Mouse (Mus musculus) Patski (cell line): ENCODE results near the gene Nrxn1. TPM values are rescaled to one million over a fixed set of nuclear protein-coding genes. Genes with fewer than 3 reads are reported as not detected.
A peak's percentile ranks its signal among the peaks of the same experiment; 100 is the strongest.

ENCODE experiments used
- ATAC-seq: fragments of 100-300 bp; one replicate; pipeline ENCODE4 v1.8.0; 2021
- CTCF ChIA-PET: fragments of 350-600 bp; sonication (Branson Sonifier 250); formaldehyde crosslinking; loops from one replicate; lab custom pipeline; 2022; ENCODE audit warnings: inconsistent platforms; lab: Charles Lee
- POLR2A ChIA-PET: fragments of 350-600 bp; sonication (Branson Sonifier 250); formaldehyde crosslinking; loops from one replicate; lab custom pipeline; 2022; ENCODE audit warnings: antibody characterized with exemption, inconsistent platforms; lab: Charles Lee
- DNase-seq: peaks from one replicate; pipeline ENCODE4 v3.0.0-alpha.2; 2011; ENCODE audit warnings: low read depth, low spot score
- H3K27me3 ChIP-seq: fragments of 371-371 bp; one replicate; pipeline ENCODE4 v1.5.1; 2021
- CTCF ChIP-seq: fragments of 100-300 bp; IDR thresholded peaks from one replicate; pipeline ENCODE4 v1.5.1; 2021
- in situ Hi-C: fragments of 300-500 bp; cut with MboI; formaldehyde crosslinking; loops from 3 replicates; pipeline ENCODE4 v1.11.1; 2018; ENCODE audit warnings: low pct_unique_long_range_greater_than_20kb, mixed read lengths
- polyA plus RNA-seq: library from polyadenylated mRNA; unstranded; gene quantifications from one replicate; pipeline ENCODE4 v1.2.3, GENCODE M21; 2021

Gene Nrxn1
- polyA plus RNA-seq, 1 experiment from 2014 or later, result not detected

GRCm38 (mm10) chr17:90203993-90204392, 888.9 kb downstream of the Nrxn1 start:
- H3K27me3 ChIP-seq, result peaks cover 6% of the 10 kb centered on the region
- CTCF ChIA-PET, result interaction anchor here (1.2 kb wide), 1 partner anchor 13 kb away, joined by 6 read pairs; no protein-coding TSS in a partner anchor
- in situ Hi-C loops, result no loop called here
- ATAC-seq (no peak), DNase-seq (no peak)
- TF ChIP-seq CTCF, result no peak
- POLR2A ChIA-PET, result no interaction called here

- ATAC-seq (no peak), DNase-seq (no peak)
- ChIA-PET POLR2A (no interaction called here), CTCF (no interaction called here)
- H3K27me3 ChIP-seq, result peaks cover 6% of the 10 kb centered on the region
- in situ Hi-C loops, result no loop called here
- TF ChIP-seq CTCF, result no peak
These were observed 890.1 kb downstream of the Nrxn1 start for GRCm38 (mm10) chr17:90202785-90203184.

GRCm38 (mm10) chr17:90196772-90197171, 896.1 kb downstream of the Nrxn1 start:
- ChIA-PET CTCF (no interaction called here), POLR2A (no interaction called here)
- in situ Hi-C loops, result no loop called here
- TF ChIP-seq CTCF, result no peak
- no peaks in the 10 kb centered on the region for H3K27me3 ChIP-seq
- DNase-seq, result no peak
- no peak for ATAC-seq

GRCm38 (mm10) chr17:90141602-90142001, 951.3 kb downstream of the Nrxn1 start:
- DNase-seq, result no peak
- in situ Hi-C loops, result no loop called here
- ChIA-PET POLR2A (no interaction called here), CTCF (interaction anchor here (1.1 kb wide), 1 partner anchor 8 kb away, joined by 5 read pairs; no protein-coding TSS in a partner anchor)
- ATAC-seq, result no peak
- H3K27me3 ChIP-seq, result no peaks in the 10 kb centered on the region
- peak; percentile 42 for TF ChIP-seq CTCF

GRCm38 (mm10) chr17:90130836-90131235, 962.0 kb downstream of the Nrxn1 start:
- no peak for TF ChIP-seq CTCF
- ChIA-PET POLR2A (no interaction called here), CTCF (no interaction called here)
- H3K27me3 ChIP-seq, result peaks cover 3% of the 10 kb centered on the region
- no peak for ATAC-seq
- in situ Hi-C loops, result no loop called here
- no peak for DNase-seq

- H3K27me3 ChIP-seq, result peaks cover 3% of the 10 kb centered on the region
- ATAC-seq (no peak), DNase-seq (no peak)
- in situ Hi-C loops, result no loop called here
- ChIA-PET POLR2A (no interaction called here), CTCF (interaction anchor here (0.9 kb wide), 1 partner anchor 16 kb away, joined by 3 read pairs; no protein-coding TSS in a partner anchor)
- no peak for TF ChIP-seq CTCF
These were observed 963.7 kb downstream of the Nrxn1 start for GRCm38 (mm10) chr17:90129183-90129582.

GRCm38 (mm10) chr17:90127561-90127960, 965.3 kb downstream of the Nrxn1 start:
- CTCF ChIA-PET, result no interaction called here
- no peak for ATAC-seq
- no peak for TF ChIP-seq CTCF
- no peak for DNase-seq
- POLR2A ChIA-PET, result no interaction called here
- peaks cover 7% of the 10 kb centered on the region for H3K27me3 ChIP-seq
- in situ Hi-C loops, result no loop called here

GRCm38 (mm10) chr17:90122796-90123481, 969.9 kb downstream of the Nrxn1 start:
- DNase-seq (no peak), ATAC-seq (no peak)
- POLR2A ChIA-PET, result no interaction called here
- CTCF ChIA-PET, result no interaction called here
- H3K27me3 ChIP-seq, result peaks cover 4% of the 10 kb centered on the region
- in situ Hi-C loops, result no loop called here
- TF ChIP-seq CTCF, result no peak

- DNase-seq (no peak), ATAC-seq (no peak)
- in situ Hi-C loops, result no loop called here
- H3K27me3 ChIP-seq, result no peaks in the 10 kb centered on the region
- ChIA-PET POLR2A (no interaction called here), CTCF (no interaction called here)
- TF ChIP-seq CTCF, result no peak
These were observed 976.6 kb downstream of the Nrxn1 start for GRCm38 (mm10) chr17:90116241-90116640.

GRCm38 (mm10) chr17:90094999-90095398, 997.9 kb downstream of the Nrxn1 start:
- ChIA-PET CTCF (no interaction called here), POLR2A (no interaction called here)
- in situ Hi-C loops, result no loop called here
- no peak for TF ChIP-seq CTCF
- DNase-seq, result no peak
- peaks cover 5% of the 10 kb centered on the region for H3K27me3 ChIP-seq
- no peak for ATAC-seq

GRCm38 (mm10) chr17:90088314-90088650, 1004.6 kb downstream of the Nrxn1 start:
- no peak for DNase-seq
- POLR2A ChIA-PET, result no interaction called here
- in situ Hi-C loops, result no loop called here
- TF ChIP-seq CTCF, result no peak
- peak; percentile 31 for ATAC-seq
- no peaks in the 10 kb centered on the region for H3K27me3 ChIP-seq
- CTCF ChIA-PET, result no interaction called here
